Mouse (Mus musculus): ENCODE data around the gene Cnot11.

The Cnot11 gene

DNA sequence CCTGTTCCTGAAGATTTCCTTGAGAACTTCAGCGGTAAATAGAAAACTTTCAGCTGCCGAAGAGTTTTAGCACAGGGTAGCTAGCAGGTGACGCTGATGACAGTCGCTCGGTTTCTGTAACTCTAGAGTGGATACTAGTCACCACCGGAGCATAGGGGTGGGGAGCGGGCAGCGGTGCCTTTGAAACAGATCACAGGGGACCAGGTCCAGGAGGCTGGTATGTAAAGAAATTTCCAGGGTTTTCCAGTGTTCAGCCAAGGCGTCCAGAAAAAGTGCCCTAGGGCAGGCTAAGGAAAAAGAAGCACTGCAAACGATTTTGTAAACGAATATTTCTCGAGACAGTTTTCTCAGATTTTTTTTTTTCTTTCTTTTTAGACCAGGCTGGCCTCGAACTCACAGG, at the start of gene Cnot11:
Gene Cnot11 (plus strand): TSS at position 162 of the 400 bp plus-strand sequence.
- no peak for DNase-seq (ENCODE audit: low spot score in 2 of 2)

GRCm38 (mm10) chr1:39487370-39487769, 47.4 kb upstream of the Cnot11 start:
- DNase-seq (ENCODE audit: low spot score in 2 of 2), result no peak

DNA sequence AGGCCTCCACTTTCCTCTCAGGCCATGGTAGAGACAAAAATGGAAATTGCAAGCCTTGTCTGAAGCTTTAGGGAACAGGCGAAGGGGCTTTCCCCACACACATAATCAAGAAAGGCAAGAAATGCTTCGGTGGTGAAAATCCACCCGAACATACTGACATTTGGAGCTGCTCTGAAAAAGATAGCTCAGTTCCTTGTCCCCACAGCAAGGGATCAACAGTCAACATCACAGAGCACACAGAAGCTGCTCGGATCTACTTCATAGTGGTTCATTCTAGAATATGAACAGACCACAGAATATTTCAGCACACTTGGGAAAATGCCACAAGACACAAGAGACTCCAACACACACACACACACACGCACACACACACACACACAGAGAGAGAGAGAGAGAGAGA, 41.6 kb upstream of the Cnot11 start:
- no peak for DNase-seq (ENCODE audit: low spot score in 2 of 2)

GRCm38 (mm10) chr1:39493664-39494063, 41.1 kb upstream of the Cnot11 start:
- no peak for DNase-seq (ENCODE audit: low spot score in 2 of 2)

GRCm38 (mm10) chr1:39496995-39497394, 37.8 kb upstream of the Cnot11 start:
- no peak for DNase-seq (ENCODE audit: low spot score in 2 of 2)

DNA sequence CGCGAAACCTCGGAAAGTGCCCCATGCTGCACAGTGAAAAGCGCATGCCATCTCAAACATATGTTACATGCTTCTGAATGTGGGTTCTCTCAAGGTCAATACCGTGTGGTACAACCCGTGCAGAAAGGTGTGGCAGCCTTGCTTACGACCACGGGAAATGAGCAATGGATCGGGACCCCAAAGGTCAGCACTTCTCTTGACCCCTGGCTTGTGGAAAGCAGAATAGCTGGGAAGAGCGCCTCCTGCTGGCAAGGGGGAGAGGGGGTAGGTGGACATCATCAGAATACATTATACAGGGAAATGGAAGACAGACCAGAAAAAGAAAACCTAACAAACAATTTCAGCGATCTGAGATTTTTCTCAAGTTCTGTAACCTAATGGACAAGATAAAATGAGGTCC, 37.0 kb upstream of the Cnot11 start:
- no peak for DNase-seq (ENCODE audit: low spot score in 2 of 2)

DNA sequence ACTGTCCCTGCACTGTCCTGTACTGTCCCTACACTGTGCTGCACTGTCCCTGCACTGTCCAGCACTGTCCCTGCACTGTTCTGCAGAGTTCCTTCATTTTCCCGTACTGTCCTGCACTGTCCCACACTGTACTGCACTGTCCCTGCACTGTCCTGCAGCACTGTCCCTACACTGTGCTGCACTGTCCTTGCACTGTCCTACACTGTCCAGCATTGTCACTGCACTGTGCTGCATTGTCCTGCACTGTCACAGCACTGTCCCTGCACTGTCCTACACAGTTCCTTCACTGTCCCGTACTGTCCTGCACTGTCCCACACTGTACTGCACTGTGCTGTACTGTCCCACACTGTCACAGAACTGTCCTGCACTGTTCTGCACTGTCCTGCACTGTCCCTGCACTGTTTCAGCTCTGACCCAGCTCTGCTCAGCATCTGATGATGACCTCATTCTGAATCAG, 35.3 kb upstream of the Cnot11 start:
- DNase-seq (ENCODE audit: low spot score in 2 of 2), result no peak

DNA sequence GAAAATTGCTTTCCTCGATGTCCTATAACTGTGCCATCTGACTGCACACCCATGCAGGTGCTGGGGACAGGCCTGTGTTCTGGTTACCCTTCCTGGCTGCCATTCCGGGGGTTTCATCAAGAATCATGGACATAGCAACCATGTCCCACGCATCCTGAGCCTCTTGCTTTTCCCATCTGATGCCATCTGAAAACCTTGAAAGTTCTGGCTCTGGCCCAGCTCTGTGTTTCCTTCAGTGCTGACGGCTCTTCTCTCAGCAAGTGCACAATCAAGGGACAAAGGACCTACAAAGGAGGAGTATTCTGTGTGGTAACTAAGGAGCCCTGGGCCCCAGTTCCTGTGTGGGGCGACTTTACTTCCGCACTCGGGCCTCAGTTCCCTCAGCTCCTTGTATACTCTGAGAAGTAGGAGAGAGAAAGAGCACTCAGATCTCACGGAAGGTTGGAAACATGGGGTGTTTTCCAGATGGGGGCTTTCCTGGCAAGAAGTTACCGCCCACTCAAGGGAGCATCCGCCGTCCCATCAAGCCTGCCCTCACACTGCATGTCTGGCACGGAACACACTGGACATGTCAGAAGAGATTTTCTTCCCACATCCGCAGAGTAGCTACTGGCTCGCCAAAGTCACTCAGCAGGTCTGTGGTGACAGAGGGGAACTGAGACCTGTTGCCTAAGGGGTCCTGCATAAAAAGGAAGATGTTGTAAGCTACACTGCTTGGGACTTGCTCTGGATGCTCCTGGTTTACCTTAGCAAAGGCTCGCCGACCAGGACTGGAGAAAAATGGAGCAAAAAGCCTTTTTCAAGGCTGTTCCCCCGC, 31.8 kb upstream of the Cnot11 start:
- no peak for DNase-seq (ENCODE audit: low spot score in 2 of 2)

DNA sequence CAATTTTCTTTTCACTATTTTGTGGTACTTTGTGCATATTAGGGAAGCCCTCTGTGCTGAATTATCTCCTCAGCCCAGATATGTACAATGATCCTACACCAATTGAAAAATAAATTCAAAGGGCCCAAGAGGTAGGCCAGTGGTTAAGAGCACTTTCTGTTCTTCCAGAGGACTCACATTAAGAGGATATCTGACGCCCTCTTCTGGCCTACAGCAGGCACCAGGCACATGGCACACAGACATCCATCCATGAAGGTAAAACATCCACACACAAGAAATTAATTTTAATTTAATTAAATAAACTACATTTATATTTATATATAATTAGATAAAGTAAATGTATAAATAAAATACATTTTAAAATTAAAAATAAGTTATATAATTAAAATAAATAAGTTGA, 30.5 kb upstream of the Cnot11 start:
- DNase-seq (ENCODE audit: low spot score in 2 of 2), result no peak

DNA sequence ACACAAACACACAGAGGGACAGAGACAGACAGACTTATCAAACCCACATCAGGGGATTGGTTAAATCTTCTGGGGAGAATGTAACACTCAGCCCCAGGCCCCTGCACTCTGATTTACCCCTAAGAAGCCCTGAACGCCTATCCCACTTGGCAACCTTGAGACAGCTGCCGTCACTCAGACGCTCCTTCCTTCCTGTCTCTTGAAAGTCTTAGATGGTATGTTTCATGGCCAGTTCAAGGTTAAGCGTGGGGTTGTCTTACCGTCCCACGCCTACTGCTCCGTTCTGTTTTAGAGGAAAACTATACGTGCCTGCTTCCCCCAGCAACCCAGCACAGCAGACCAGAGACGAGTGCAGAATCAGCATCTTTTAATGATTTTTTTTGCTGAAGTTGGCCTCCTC, 29.2 kb upstream of the Cnot11 start:
- DNase-seq (ENCODE audit: low spot score in 2 of 2), result no peak

GRCm38 (mm10) chr1:39511775-39512174, 23.0 kb upstream of the Cnot11 start:
- no peak for DNase-seq (ENCODE audit: low spot score in 2 of 2)

DNA sequence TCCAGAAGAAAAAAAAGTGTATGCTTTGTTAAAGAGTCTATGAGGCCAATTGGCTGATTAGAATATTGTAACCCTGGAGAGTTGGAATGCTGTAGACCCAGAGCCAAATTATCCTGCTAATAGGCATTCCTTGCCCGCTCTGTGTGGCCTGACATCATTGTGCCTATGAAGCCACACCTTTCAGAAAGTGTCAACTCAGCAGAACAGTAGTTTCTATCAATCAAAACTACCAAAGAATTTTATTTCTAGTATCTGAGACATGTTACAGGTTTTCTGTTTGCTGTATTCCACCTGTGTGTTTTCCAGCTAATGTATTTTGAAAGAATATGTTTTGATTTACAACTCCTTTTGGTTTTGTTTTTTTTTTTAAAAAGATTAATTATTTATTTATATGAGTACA, 22.6 kb upstream of the Cnot11 start:
- no peak for DNase-seq (ENCODE audit: low spot score in 2 of 2)

DNA sequence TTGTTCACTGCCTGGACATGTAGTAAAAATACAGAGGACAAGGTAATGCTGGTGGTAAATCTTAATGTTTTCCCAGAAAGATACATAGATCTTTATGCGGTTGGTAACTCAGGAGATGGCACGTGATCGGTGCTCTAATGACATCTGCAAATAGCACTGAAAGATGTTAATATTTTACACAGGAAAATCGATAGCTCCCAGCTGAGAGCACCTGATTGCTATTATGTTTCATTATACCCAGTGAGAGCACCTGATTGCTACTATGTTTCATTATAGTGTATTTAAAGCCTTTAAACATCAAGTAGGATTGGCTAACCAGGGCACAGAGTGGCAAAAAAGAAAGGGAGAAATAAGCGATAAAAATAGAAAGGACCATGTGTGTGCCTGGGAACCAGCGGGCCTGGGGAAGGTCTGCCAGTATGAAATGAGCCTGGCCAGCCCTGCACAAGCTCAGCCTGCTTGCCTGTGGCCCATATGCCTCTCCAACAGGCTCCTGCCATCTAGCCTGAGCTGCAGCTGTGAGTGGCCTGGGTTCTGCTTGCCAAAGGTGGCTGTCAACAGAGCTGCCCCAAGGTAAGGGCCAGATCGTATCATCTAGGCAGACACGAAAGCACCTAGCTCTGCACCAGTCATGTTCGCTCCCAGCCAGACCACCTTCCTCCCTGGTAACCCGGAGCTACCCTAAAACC, 19.3 kb upstream of the Cnot11 start:
- no peak for DNase-seq (ENCODE audit: low spot score in 2 of 2)

DNA sequence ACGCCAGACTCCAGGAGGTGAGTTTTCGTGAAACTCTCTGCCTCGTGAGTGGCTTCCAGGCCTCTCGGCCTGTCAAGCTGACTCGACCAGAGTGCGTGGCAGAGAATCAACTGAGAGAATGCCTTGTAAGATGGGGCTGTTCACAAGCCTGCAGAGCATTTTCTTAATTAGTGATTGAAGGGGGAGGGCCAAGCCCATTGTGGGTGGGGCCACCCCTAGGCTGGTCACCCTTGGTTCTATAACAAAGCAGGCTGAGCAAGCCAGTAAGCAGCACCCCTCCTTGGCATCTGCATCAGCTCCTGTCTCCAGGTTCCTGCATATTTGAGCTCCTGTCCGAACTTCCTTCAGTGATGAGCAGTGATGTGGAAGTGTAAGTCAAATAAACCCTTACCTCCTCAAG, 13.5 kb upstream of the Cnot11 start:
- DNase-seq (ENCODE audit: low spot score in 2 of 2), result no peak

DNA sequence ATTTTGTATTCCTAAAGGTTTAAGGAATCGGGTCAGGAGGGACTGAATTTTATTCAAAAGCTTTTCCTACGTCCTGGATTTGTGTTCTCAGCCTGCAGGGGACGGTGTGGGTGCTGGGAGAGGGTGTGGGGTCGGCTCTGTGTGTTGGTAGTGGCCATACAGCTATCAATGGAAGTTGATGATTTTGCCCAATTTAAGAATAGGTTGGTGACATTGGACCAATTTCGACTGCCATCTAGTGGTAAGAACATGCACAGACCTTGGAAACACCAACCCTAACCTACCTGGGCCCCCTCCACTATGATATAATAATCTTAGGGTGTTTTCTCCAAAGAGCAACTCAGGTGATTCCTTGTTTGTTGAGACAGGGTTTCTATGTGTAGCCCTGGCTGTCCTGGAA, 12.3 kb upstream of the Cnot11 start:
- no peak for DNase-seq (ENCODE audit: low spot score in 2 of 2)

- DNase-seq (ENCODE audit: low spot score in 2 of 2), result no peak
Measured at GRCm38 (mm10) chr1:39525763-39526162, 9.0 kb upstream of the Cnot11 start.

GRCm38 (mm10) chr1:39526371-39527167, 8.2 kb upstream of the Cnot11 start:
- DNase-seq (ENCODE audit: low spot score in 2 of 2), result no peak

DNA sequence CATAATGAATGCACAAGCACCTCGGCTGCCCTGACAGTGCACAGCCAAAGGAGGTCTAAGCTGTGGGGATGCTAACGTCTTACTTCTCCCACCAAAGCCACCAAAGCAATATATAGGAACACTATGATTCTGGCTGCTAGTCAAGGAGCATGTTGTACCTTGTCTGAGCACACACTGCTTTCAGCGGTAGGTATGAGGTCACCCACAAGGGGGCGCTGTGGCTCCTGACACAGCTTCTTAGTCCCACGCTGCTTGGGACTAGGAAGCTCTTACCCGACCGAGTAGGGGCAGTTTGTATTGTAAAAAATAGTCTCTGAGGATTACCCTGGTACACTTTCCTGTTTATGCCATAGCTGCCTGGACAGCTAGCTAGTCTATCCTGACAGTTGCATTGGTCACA, 7.4 kb upstream of the Cnot11 start:
- DNase-seq (ENCODE audit: low spot score in 2 of 2), result peak; percentile 58 to 81

- no peak for DNase-seq (ENCODE audit: low spot score in 2 of 2)
Measured at GRCm38 (mm10) chr1:39528319-39528718, 6.5 kb upstream of the Cnot11 start.

GRCm38 (mm10) chr1:39530258-39530943, 4.4 kb upstream of the Cnot11 start:
- DNase-seq (ENCODE audit: low spot score in 2 of 2), result peak in 1 of 2 experiments; percentile 75

- no peak for DNase-seq (ENCODE audit: low spot score in 2 of 2)
Measured at GRCm38 (mm10) chr1:39531036-39531435, 3.8 kb upstream of the Cnot11 start.

GRCm38 (mm10) chr1:39533917-39534316, 875 bp upstream of the Cnot11 start:
- no peak for DNase-seq (ENCODE audit: low spot score in 2 of 2)

Measured in urinary bladder, postnatal 4 days (tissue).